Mouse (Mus musculus): ENCODE data around the gene Tcp1. TPM values are rescaled to one million over a fixed set of nuclear protein-coding genes. Genes with fewer than 3 reads are reported as not detected.
"Not testable (repeated sequence)": the region's sequence is repeated elsewhere in the genome, so short reads cannot be mapped to it uniquely, and the experiment has no call there.

Tcp1 gene
- polyA plus RNA-seq, 1 experiment from 2014 or later: 531 TPM

DNA sequence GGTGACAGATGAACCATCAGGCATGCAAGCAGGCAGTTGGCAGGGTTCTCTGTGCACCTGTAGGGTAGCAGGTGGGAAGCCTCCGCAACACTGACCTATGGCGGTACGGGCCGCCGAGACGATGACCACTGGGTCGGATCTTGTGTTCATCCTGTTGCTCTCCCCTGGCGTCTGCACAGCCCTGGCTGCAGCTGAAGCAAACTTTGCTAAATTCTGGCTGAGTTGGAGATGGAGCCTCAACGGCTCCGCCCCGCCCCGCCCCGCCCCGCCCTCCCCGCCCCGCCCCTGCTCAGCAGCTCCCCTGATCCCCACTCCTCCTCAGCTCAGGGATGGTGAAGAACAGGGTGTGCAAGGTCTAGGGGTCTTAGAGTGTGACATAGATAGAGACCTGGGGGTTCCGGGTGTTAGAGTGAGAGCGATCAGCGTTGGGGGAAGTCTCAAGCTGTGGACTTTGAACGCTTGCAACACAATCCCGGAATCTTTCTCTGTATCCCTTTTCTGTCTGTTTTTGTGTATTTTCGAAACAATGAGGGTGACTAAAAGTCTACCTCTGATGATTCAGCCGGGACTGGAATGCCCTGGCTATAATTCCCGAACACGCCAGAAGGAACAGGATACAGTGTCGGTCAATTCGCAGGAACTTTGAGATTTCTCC, 24.8 kb downstream of the Tcp1 start, which contains the start of gene Acat3:
TSS of gene Acat3 (minus strand) at position 450 of the 655 bp plus-strand sequence.
- peak; percentile 50; the same call in 1 of the 2 replicates for ATAC-seq (ENCODE audit: insufficient number of reproducible peaks, insufficient read depth, low FRiP score, low TSS enrichment, low read depth)
- H3K4me1 ChIP-seq (replicated peaks): peaks cover 11% of the 10 kb centered on the region
- peak within 1 kb of the TSS; percentile 63 for H3K4me2 ChIP-seq
- no peaks in the 10 kb centered on the region for H3K27me3 ChIP-seq
- peak within 1 kb of the TSS; percentile 44 for H3K9ac ChIP-seq (replicated peaks)
- WGBS: 15% methylated on average over 27 of the region's 27 CpGs
- H3K4me3 ChIP-seq (replicated peaks): peak within 1 kb of the TSS; percentile 32
- H3K9me3 ChIP-seq: no peaks in the 10 kb centered on the region
- H3K27ac ChIP-seq: 0 out of 2 replicates have a peak within 1 kb of the TSS, but pooled peaks have one; percentile 47
- peaks cover 32% of the 10 kb centered on the region for H3K36me3 ChIP-seq

DNA sequence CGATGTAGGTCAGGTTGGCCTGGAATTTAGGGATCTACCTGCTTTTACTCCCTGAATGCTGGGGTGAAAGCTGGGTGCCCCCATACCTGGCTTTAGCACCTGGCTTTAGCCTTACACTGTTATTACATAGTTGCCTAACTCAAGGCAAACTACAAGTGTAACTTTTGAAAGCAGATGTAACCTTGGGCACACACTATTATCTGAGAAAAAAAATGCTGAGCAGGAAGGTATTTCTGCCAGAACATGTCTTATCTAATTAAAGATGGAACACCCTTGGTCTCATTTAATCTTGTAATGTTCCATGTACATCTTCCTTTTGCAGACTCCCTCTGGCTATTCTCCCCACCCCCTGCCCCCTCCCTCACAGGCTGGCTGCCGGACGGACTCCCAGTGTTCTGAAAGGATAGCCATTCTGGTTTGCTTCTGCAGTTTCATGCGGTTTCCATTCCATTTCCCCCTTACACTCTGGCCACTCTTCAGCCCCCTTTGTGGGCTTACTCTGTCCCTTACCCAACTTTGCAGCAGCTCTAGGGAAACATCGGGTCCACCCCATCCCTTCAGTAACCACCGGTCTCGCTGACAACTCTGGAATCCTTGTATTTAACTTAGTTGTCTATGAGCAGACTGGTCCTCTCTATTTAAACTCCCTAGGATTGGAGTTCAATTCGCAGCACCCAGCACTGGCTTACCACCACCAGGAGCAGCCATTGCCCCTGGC, 26.2 kb downstream of the Tcp1 start:
- Histone ChIP-seq H3K4me2 (no peak overlapping the region), H3K4me1 (replicated peaks) (peaks cover 11% of the 10 kb centered on the region), H3K27ac (no peak overlapping the region), H3K36me3 (peaks cover 45% of the 10 kb centered on the region), H3K27me3 (no peaks in the 10 kb centered on the region), H3K4me3 (replicated peaks) (no peak overlapping the region), H3K9me3 (no peaks in the 10 kb centered on the region), H3K9ac (replicated peaks) (no peak overlapping the region)
- WGBS: 80% methylated on average over 8 of the region's 8 CpGs
- no peak for ATAC-seq (ENCODE audit: insufficient number of reproducible peaks, insufficient read depth, low FRiP score, low TSS enrichment, low read depth)

DNA sequence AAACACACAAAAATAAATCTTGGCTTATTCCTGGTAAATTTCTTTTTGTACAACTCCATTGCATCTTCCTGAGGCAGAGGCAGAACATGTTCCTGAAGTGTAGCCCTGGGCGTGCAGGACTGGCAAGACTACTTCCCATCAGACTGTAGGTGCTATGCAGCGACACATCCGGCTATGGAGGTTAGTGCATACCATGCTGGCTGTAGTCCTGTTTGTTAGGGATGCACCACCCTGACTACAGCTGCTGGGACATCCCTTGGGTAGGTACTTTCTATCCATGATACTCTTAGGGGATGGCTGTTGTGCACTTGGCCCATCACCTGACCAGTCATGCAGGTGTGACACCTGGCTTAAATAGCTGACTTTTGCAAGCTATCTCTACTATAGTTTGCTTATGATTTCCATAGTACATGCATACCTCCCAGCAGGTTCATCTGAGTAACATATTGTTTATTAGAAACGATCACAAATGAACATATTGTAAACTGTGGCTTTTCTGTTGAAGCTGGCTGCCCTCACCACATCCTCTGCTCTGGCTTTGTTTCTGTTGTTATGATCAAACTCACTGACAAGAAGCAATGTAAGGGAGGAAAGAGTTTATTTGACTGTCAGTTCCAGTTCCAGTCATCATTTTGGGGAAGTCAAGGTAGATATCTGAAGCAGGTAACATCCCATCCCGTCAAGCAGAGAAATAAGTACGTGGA, 27.1 kb downstream of the Tcp1 start:
- Histone ChIP-seq H3K9ac (replicated peaks) (no peak overlapping the region), H3K4me2 (no peak overlapping the region), H3K27me3 (no peaks in the 10 kb centered on the region), H3K36me3 (peaks cover 50% of the 10 kb centered on the region), H3K4me1 (replicated peaks) (peaks cover 11% of the 10 kb centered on the region), H3K27ac (no peak overlapping the region), H3K9me3 (no peaks in the 10 kb centered on the region), H3K4me3 (replicated peaks) (no peak overlapping the region)
- ATAC-seq (ENCODE audit: insufficient number of reproducible peaks, insufficient read depth, low FRiP score, low TSS enrichment, low read depth): no peak
- WGBS: 91% methylated on average over 6 of the region's 6 CpGs

DNA sequence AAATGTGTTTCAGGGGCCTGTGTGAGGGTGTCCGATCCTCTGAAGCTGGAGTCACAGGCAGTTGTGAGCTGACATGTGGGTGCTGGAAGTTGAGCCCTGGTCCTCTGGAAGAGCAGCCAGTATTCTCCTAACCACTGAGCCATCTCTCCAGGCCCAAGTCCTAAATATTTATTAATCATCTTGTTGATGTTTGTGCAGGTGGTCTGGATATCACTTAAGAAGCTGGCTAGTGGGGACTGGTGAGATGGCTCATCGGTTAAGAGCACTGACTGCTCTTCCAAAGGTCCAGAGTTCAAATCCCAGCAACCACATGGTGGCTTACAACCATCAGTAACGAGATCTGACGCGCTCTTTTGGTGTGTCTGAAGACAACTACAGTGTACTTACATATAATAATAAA, 34.2 kb downstream of the Tcp1 start:
- no peak overlapping the region for H3K4me2 ChIP-seq
- H3K4me1 ChIP-seq (replicated peaks): no peaks in the 10 kb centered on the region
- H3K9me3 ChIP-seq: no peaks in the 10 kb centered on the region
- H3K9ac ChIP-seq (replicated peaks): no peak overlapping the region
- ATAC-seq (ENCODE audit: insufficient number of reproducible peaks, insufficient read depth, low FRiP score, low TSS enrichment, low read depth): no peak
- H3K4me3 ChIP-seq (replicated peaks): no peak overlapping the region
- no peak overlapping the region for H3K27ac ChIP-seq
- peaks cover 77% of the 10 kb centered on the region for H3K36me3 ChIP-seq
- 93% methylated on average over 5 of the region's 5 CpGs for WGBS
- H3K27me3 ChIP-seq: no peaks in the 10 kb centered on the region

DNA sequence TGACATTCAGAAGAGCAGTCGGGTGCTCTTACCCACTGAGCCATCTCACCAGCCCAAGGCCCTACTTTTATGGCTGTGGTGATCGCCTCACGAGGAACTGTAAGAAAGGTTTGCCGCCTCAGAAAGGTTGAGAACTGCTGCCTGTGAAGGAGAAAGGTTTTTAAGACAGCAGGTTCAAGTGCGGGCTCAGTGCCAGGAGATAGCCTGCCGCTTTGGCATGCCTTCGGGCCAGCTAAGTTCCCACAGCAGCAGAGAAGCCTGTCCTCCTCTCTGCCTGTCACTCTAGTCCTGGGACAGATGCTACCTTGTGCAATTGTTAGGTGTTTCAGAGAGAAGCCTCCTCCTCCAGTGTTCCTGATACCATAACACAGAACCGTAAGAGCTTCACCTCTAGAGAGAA, 41.2 kb downstream of the Tcp1 start:
- no peak overlapping the region for H3K4me3 ChIP-seq (replicated peaks)
- no peaks in the 10 kb centered on the region for H3K27me3 ChIP-seq
- H3K27ac ChIP-seq: no peak overlapping the region
- 93% methylated on average over 8 of the region's 8 CpGs for WGBS
- H3K4me2 ChIP-seq: no peak overlapping the region
- H3K4me1 ChIP-seq (replicated peaks): peaks cover 7% of the 10 kb centered on the region
- no peak overlapping the region for H3K9ac ChIP-seq (replicated peaks)
- peaks cover 44% of the 10 kb centered on the region for H3K36me3 ChIP-seq
- no peak for ATAC-seq (ENCODE audit: insufficient number of reproducible peaks, insufficient read depth, low FRiP score, low TSS enrichment, low read depth)
- no peaks in the 10 kb centered on the region for H3K9me3 ChIP-seq

DNA sequence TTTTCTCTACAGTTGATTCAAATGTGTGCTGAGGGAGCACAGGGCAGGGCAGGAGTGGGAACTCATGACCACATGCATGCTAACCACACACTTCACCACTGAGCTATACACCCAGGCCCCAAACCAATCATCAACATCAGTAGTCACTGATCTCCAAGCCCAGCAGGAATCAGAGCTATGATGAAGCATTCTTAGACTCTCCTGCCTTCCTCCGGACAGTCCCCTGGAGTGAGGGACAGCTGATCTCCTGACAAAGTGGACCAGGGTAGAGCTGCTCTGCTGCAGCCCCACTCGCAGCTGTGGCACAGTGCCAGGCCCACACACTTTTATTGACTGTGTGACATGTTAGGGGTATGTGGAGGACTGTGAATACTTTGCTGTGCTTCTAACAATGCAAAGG, 43.9 kb downstream of the Tcp1 start:
- not testable (repeated sequence) for ATAC-seq (ENCODE audit: insufficient number of reproducible peaks, insufficient read depth, low FRiP score, low TSS enrichment, low read depth); H3K9me3 ChIP-seq; H3K9ac ChIP-seq (replicated peaks); H3K27ac ChIP-seq; H3K27me3 ChIP-seq; H3K4me1 ChIP-seq (replicated peaks)
- peaks cover 24% of the 10 kb centered on the region for H3K36me3 ChIP-seq
- H3K4me2 ChIP-seq: peak overlapping the region; percentile 51
- peak overlapping the region; percentile 30; the same call in 1 of the 2 replicates for H3K4me3 ChIP-seq (replicated peaks)
- WGBS: 48% methylated on average over 2 of the region's 2 CpGs

DNA sequence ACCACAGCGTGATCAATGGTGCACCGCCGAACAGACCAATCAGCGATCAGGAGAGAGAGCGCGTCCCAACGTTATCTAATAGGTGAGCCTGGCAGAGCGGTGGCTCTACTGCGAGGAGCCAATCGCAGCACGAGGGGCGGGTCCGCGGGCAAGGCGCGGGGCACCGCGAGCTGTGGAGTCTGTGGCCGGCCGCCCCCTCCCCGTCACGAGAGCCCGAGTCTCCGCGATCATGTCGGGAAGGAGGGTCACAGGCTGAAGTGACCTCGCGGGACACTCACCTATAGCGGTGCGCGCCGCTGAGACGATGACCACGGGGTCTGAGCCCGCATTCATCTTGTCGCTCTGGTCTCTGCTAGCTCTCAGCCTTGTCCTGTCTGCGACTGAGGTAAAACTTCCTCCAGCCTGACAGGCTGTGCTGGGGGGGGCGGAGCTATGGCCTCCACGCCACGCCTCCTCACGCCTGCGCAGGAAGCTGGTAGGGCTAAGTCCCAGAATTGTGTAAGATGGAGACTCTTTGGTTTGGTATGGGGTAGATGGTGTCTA, 44.9 kb downstream of the Tcp1 start, which contains the start of gene Acat2:
TSS of gene Acat2 (minus strand) at position 417 of the 543 bp plus-strand sequence.
- Histone ChIP-seq H3K27ac (peak within 1 kb of the TSS; percentile 87), H3K27me3 (no peaks in the 10 kb centered on the region), H3K36me3 (peaks cover 25% of the 10 kb centered on the region), H3K9me3 (no peaks in the 10 kb centered on the region), H3K4me2 (peak within 1 kb of the TSS; percentile 70), H3K4me3 (replicated peaks) (peak within 1 kb of the TSS; percentile 68), H3K4me1 (replicated peaks) (peaks cover 7% of the 10 kb centered on the region), H3K9ac (replicated peaks) (peak within 1 kb of the TSS; percentile 57)
- WGBS: 1% methylated on average over 42 of the region's 42 CpGs
- peak; percentile 98 for ATAC-seq (ENCODE audit: insufficient number of reproducible peaks, insufficient read depth, low FRiP score, low TSS enrichment, low read depth)

DNA sequence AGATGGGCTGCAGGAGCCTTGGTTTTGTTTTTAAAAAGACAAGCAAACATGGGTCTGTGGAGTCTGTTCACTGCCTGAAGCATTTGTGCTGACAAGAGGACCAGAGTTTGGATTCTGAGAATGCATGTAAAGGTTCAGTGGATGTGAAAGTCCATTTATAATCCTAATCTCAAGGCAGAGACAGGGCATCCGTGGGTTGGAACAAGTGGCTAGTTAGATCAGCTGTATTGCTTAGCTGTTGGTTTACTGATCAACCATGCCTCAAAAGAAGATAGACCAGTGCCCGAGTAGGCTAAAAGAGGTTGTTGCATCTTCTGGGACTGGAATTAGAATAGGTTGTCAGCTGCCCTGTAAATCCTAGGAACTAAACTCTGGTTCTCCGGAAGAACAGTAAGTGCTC, 48.0 kb downstream of the Tcp1 start:
- H3K4me2 ChIP-seq: no peak overlapping the region
- no peaks in the 10 kb centered on the region for H3K27me3 ChIP-seq
- peaks cover 7% of the 10 kb centered on the region for H3K4me1 ChIP-seq (replicated peaks)
- H3K4me3 ChIP-seq (replicated peaks): no peak overlapping the region
- H3K9ac ChIP-seq (replicated peaks): no peak overlapping the region
- WGBS: 87% methylated on average over 3 of the region's 3 CpGs
- no peak overlapping the region for H3K27ac ChIP-seq
- no peaks in the 10 kb centered on the region for H3K9me3 ChIP-seq
- ATAC-seq (ENCODE audit: insufficient number of reproducible peaks, insufficient read depth, low FRiP score, low TSS enrichment, low read depth): no peak
- H3K36me3 ChIP-seq: peaks cover 34% of the 10 kb centered on the region

DNA sequence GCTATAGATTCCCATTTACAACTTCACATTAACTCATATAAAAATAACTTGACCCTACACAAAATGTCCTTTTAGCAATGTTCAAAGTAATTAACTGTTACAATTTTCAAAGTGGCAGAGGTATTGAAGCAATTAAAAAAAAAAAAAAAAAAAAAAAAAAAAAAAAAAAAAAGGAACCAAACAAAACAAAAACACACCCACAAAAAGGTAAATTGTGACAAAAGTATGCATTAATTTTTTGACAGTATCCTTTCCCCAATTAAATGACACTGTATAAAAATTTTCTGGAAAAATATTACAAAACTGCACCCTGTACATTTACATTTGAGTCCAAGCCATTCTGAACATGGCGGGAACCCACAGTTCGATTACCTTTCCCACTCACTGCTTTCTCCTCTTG, 51.7 kb downstream of the Tcp1 start:
- H3K4me2 ChIP-seq: no peak overlapping the region
- H3K9me3 ChIP-seq: no peaks in the 10 kb centered on the region
- no peaks in the 10 kb centered on the region for H3K27me3 ChIP-seq
- no peak overlapping the region for H3K4me3 ChIP-seq (replicated peaks)
- H3K4me1 ChIP-seq (replicated peaks): no peaks in the 10 kb centered on the region
- ATAC-seq (ENCODE audit: insufficient number of reproducible peaks, insufficient read depth, low FRiP score, low TSS enrichment, low read depth): no peak
- WGBS: 87% methylated on average over 2 of the region's 2 CpGs
- no peak overlapping the region for H3K27ac ChIP-seq
- peaks cover 53% of the 10 kb centered on the region for H3K36me3 ChIP-seq
- H3K9ac ChIP-seq (replicated peaks): no peak overlapping the region

DNA sequence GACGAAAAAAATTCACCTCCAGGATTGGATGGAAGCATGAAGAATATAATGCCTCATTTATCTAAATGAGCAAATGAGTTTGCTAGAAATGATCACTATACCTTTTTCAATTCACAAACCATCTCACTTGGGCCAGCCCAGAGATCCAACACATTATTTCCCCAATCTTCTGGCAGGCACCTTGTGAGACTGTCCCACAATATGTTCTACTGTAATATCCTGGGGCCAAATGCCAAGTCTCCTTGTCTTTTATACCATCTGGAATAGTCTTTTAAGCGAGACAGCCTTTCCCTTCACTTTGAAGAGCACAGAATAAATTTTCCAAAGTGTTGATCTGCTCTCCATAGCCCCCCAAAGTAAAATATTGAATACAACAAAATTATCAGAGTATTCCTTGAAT, 58.4 kb downstream of the Tcp1 start:
- WGBS: 87% methylated on average over 2 of the region's 2 CpGs
- no peaks in the 10 kb centered on the region for H3K27me3 ChIP-seq
- no peaks in the 10 kb centered on the region for H3K9me3 ChIP-seq
- H3K4me3 ChIP-seq (replicated peaks): no peak overlapping the region
- no peak overlapping the region for H3K27ac ChIP-seq
- H3K36me3 ChIP-seq: peaks cover 67% of the 10 kb centered on the region
- H3K4me2 ChIP-seq: no peak overlapping the region
- no peak overlapping the region for H3K9ac ChIP-seq (replicated peaks)
- no peak for ATAC-seq (ENCODE audit: insufficient number of reproducible peaks, insufficient read depth, low FRiP score, low TSS enrichment, low read depth)
- no peaks in the 10 kb centered on the region for H3K4me1 ChIP-seq (replicated peaks)

Measured in limb, embryonic 12.5 days (tissue).